Mouse (Mus musculus) lung, embryonic 15.5 days (tissue): ENCODE measurements around the gene Wdr90. TPM values are rescaled to one million over a fixed set of nuclear protein-coding genes. Genes with fewer than 3 reads are reported as not detected.

ENCODE experiments used
- ATAC-seq: fragments of 200-750 bp; cut with Nextera tagmentation; 2 replicates; pipeline ENCODE4 v1.8.0; 2017; ENCODE audit warnings: moderate number of reproducible peaks, borderline replicate concordance; ENCODE audit not compliant: low FRiP score, low TSS enrichment; ENCODE audit errors: extremely low read depth
- H3K27ac ChIP-seq: fragments of 300-500 bp; sonication (generic); 2 replicates; pipeline ENCODE4 v1.5.1; 2015; ENCODE audit warnings: moderate library complexity, mild to moderate bottlenecking, inconsistent platforms
- H3K27me3 ChIP-seq: fragments of 300-500 bp; sonication (generic); 2 replicates; pipeline ENCODE4 v1.6.1; 2015; ENCODE audit warnings: inconsistent platforms
- H3K36me3 ChIP-seq: fragments of 300-500 bp; sonication (generic); 2 replicates; pipeline ENCODE4 v1.6.1; 2015; ENCODE audit warnings: inconsistent platforms
- H3K4me1 ChIP-seq: fragments of 300-500 bp; sonication (generic); 2 replicates; pipeline ENCODE4 v1.6.1; 2015; ENCODE audit warnings: inconsistent platforms
- H3K4me2 ChIP-seq: fragments of 300-500 bp; sonication (generic); 2 replicates; pipeline ENCODE4 v1.6.1; 2015; ENCODE audit warnings: inconsistent platforms, mild to moderate bottlenecking, moderate library complexity
- H3K4me3 ChIP-seq: fragments of 300-500 bp; sonication (generic); 2 replicates; pipeline ENCODE4 v1.5.1; 2015; ENCODE audit warnings: mild to moderate bottlenecking, inconsistent platforms
- H3K9ac ChIP-seq: fragments of 300-500 bp; sonication (generic); 2 replicates; pipeline ENCODE4 v1.6.1; 2015; ENCODE audit warnings: inconsistent platforms
- H3K9me3 ChIP-seq: fragments of 300-500 bp; sonication (generic); 2 replicates; pipeline ENCODE4 v1.6.1; 2016; ENCODE audit warnings: inconsistent platforms
- WGBS: fragments of 180-500 bp; shearing (Covaris S2); methylation state at CpG from one replicate; pipeline ENCODE4 v1.1.7; 2015; 5-methylcytosine and 5-hydroxymethylcytosine counted together
- polyA plus RNA-seq: library from polyadenylated mRNA; unstranded; fragments of >200 nt; fragmentation: Nextera tagmentation; extraction: Ambion mirVana; gene quantifications from 2 replicates; pipeline ENCODE4 v1.2.1, GENCODE M21; 2015

Gene Wdr90
- polyA plus RNA-seq, 1 experiment from 2014 or later: 32.2 TPM

GRCm38 (mm10) chr17:25883268-25883667, 22.0 kb upstream of the Wdr90 start:
- Histone ChIP-seq H3K4me3 (no peak overlapping the region), H3K27ac (no peak overlapping the region), H3K4me2 (no peak overlapping the region), H3K9me3 (no peaks in the 10 kb centered on the region), H3K4me1 (no peaks in the 10 kb centered on the region), H3K9ac (no peak overlapping the region), H3K27me3 (no peaks in the 10 kb centered on the region), H3K36me3 (peaks cover 29% of the 10 kb centered on the region)
- no peak for ATAC-seq
- WGBS: 84% methylated on average over 8 of the region's 8 CpGs

GRCm38 (mm10) chr17:25882306-25882705, 21.0 kb upstream of the Wdr90 start:
- 36% methylated on average over 5 of the region's 5 CpGs for WGBS

GRCm38 (mm10) chr17:25881691-25882090, 20.4 kb upstream of the Wdr90 start:
- H3K27me3 ChIP-seq: no peaks in the 10 kb centered on the region
- 40% methylated on average over 4 of the region's 4 CpGs for whole genome bisulfite sequencing
- peaks cover 36% of the 10 kb centered on the region for H3K36me3 ChIP-seq
- no peaks in the 10 kb centered on the region for H3K9me3 ChIP-seq
- no peak for ATAC-seq
- no peak overlapping the region for H3K4me2 ChIP-seq
- no peak overlapping the region for H3K4me3 ChIP-seq
- no peak overlapping the region for H3K9ac ChIP-seq
- 0 out of 2 replicates have a peak, but pooled peaks cover under 1% of the 10 kb centered on the region for H3K4me1 ChIP-seq
- H3K27ac ChIP-seq: no peak overlapping the region

More at GRCm38 (mm10) chr17:25882306-25882705, 21.0 kb upstream of the Wdr90 start:
- ATAC-seq: no peak
- no peak overlapping the region for H3K27ac ChIP-seq
- H3K9me3 ChIP-seq: no peaks in the 10 kb centered on the region
- H3K4me1 ChIP-seq: no peaks in the 10 kb centered on the region
- H3K9ac ChIP-seq: no peak overlapping the region
- no peak overlapping the region for H3K4me3 ChIP-seq
- no peaks in the 10 kb centered on the region for H3K27me3 ChIP-seq
- no peak overlapping the region for H3K4me2 ChIP-seq
- peaks cover 36% of the 10 kb centered on the region for H3K36me3 ChIP-seq

GRCm38 (mm10) chr17:25880913-25881641, 19.8 kb upstream of the Wdr90 start:
- Histone ChIP-seq H3K36me3 (peaks cover 36% of the 10 kb centered on the region), H3K9me3 (no peaks in the 10 kb centered on the region), H3K27ac (no peak overlapping the region), H3K4me1 (peaks cover 6% of the 10 kb centered on the region), H3K9ac (no peak overlapping the region; the same call in 1 of the 2 replicates), H3K4me2 (no peak overlapping the region), H3K27me3 (no peaks in the 10 kb centered on the region), H3K4me3 (no peak overlapping the region)
- ATAC-seq: no peak
- 16% methylated on average over 5 of the region's 5 CpGs for WGBS

GRCm38 (mm10) chr17:25880196-25880910, 19.1 kb upstream of the Wdr90 start, which contains the start of gene Wfikkn1:
Gene Wfikkn1 (minus strand): TSS chr17:25880858.
- Histone ChIP-seq H3K9me3 (no peaks in the 10 kb centered on the region), H3K4me3 (no peak within 1 kb of the TSS), H3K4me1 (peaks cover 11% of the 10 kb centered on the region), H3K9ac (no peak within 1 kb of the TSS; the same call in 1 of the 2 replicates), H3K27ac (no peak within 1 kb of the TSS), H3K4me2 (no peak within 1 kb of the TSS), H3K36me3 (peaks cover 36% of the 10 kb centered on the region), H3K27me3 (no peaks in the 10 kb centered on the region)
- WGBS: 36% methylated on average over 5 of the region's 5 CpGs
- ATAC-seq: no peak

- Histone ChIP-seq H3K27me3 (no peaks in the 10 kb centered on the region), H3K4me2 (no peak overlapping the region), H3K4me3 (no peak overlapping the region), H3K27ac (no peak overlapping the region), H3K4me1 (peaks cover 11% of the 10 kb centered on the region), H3K9me3 (no peaks in the 10 kb centered on the region), H3K36me3 (peaks cover 33% of the 10 kb centered on the region), H3K9ac (no peak overlapping the region)
- 78% methylated on average over 8 of the region's 8 CpGs for WGBS
- no peak for ATAC-seq
Measured at GRCm38 (mm10) chr17:25879750-25880149, 18.4 kb upstream of the Wdr90 start.

- 64% methylated on average over 4 of the region's 4 CpGs for WGBS
- peaks cover 32% of the 10 kb centered on the region for H3K36me3 ChIP-seq
- no peaks in the 10 kb centered on the region for H3K9me3 ChIP-seq
Measured at GRCm38 (mm10) chr17:25879261-25879660, 18.0 kb upstream of the Wdr90 start.

GRCm38 (mm10) chr17:25878611-25879180, 17.4 kb upstream of the Wdr90 start:
- no peak overlapping the region for H3K4me2 ChIP-seq
- H3K36me3 ChIP-seq: peaks cover 26% of the 10 kb centered on the region
- no peak for ATAC-seq
- H3K27me3 ChIP-seq: no peaks in the 10 kb centered on the region
- no peak overlapping the region for H3K27ac ChIP-seq
- peaks cover 17% of the 10 kb centered on the region for H3K4me1 ChIP-seq
- no peak overlapping the region for H3K4me3 ChIP-seq
- no peaks in the 10 kb centered on the region for H3K9me3 ChIP-seq
- WGBS: 91% methylated on average over 19 of the region's 19 CpGs
- H3K9ac ChIP-seq: no peak overlapping the region

More at GRCm38 (mm10) chr17:25879261-25879660, 18.0 kb upstream of the Wdr90 start:
- no peak for ATAC-seq
- Histone ChIP-seq H3K27me3 (no peaks in the 10 kb centered on the region), H3K4me3 (no peak overlapping the region), H3K27ac (no peak overlapping the region), H3K9ac (no peak overlapping the region), H3K4me1 (peaks cover 11% of the 10 kb centered on the region), H3K4me2 (no peak overlapping the region)

GRCm38 (mm10) chr17:25877741-25878610, 16.7 kb upstream of the Wdr90 start:
- H3K4me1 ChIP-seq: peaks cover 17% of the 10 kb centered on the region
- H3K27ac ChIP-seq: no peak overlapping the region
- no peak for ATAC-seq
- no peaks in the 10 kb centered on the region for H3K9me3 ChIP-seq
- H3K9ac ChIP-seq: no peak overlapping the region
- H3K36me3 ChIP-seq: peaks cover 19% of the 10 kb centered on the region; the same call in 1 of the 2 replicates
- no peaks in the 10 kb centered on the region for H3K27me3 ChIP-seq
- H3K4me2 ChIP-seq: no peak overlapping the region
- WGBS: 89% methylated on average over 32 of the region's 32 CpGs
- H3K4me3 ChIP-seq: no peak overlapping the region

- Histone ChIP-seq H3K4me3 (no peak overlapping the region), H3K9ac (no peak overlapping the region), H3K4me1 (peaks cover 17% of the 10 kb centered on the region), H3K4me2 (no peak overlapping the region), H3K27me3 (no peaks in the 10 kb centered on the region), H3K9me3 (no peaks in the 10 kb centered on the region), H3K36me3 (peaks cover 15% of the 10 kb centered on the region; the same call in 1 of the 2 replicates), H3K27ac (no peak overlapping the region)
- WGBS: 88% methylated on average over 3 of the region's 3 CpGs
- no peak for ATAC-seq
Measured at GRCm38 (mm10) chr17:25877025-25877424, 15.7 kb upstream of the Wdr90 start.

GRCm38 (mm10) chr17:25876347-25876915, 15.1 kb upstream of the Wdr90 start:
- Histone ChIP-seq H3K4me3 (peak overlapping the region; percentile 77), H3K4me2 (peak overlapping the region; percentile 85), H3K27me3 (no peaks in the 10 kb centered on the region), H3K4me1 (peaks cover 17% of the 10 kb centered on the region), H3K9me3 (no peaks in the 10 kb centered on the region), H3K9ac (peak overlapping the region; percentile 67; the same call in 1 of the 2 replicates), H3K36me3 (peaks cover 15% of the 10 kb centered on the region; the same call in 1 of the 2 replicates), H3K27ac (no peak overlapping the region)
- no peak for ATAC-seq
- WGBS: 57% methylated on average over 10 of the region's 10 CpGs
